Mouse (Mus musculus): ENCODE data around the gene Hsp90ab1. TPM values are rescaled to one million over a fixed set of nuclear protein-coding genes. Genes with fewer than 3 reads are reported as not detected.

Gene Hsp90ab1
- polyA plus RNA-seq, 1 experiment from 2014 or later: 2,187 TPM

GRCm38 (mm10) chr17:45584096-45584896 is 11.2 kb upstream of the Hsp90ab1 start:
- peak; percentile 73 for DNase-seq (ENCODE audit: low spot score)
- Histone ChIP-seq H3K27ac (replicated peaks) (peak overlapping the region; percentile 87), H3K4me1 (peaks cover 40% of the 10 kb centered on the region), H3K9me3 (peaks cover 4% of the 10 kb centered on the region; the same call in 1 of the 2 replicates), H3K36me3 (replicated peaks) (peaks cover 29% of the 10 kb centered on the region), H3K4me3 (peak overlapping the region; percentile 37), H3K27me3 (replicated peaks; ENCODE audit: low read depth, poor library complexity, severe bottlenecking) (no peaks in the 10 kb centered on the region)
- WGBS: 28% methylated on average over 12 of the region's 12 CpGs

- Histone ChIP-seq H3K9me3 (peaks cover 4% of the 10 kb centered on the region; the same call in 1 of the 2 replicates), H3K4me1 (peaks cover 40% of the 10 kb centered on the region), H3K27ac (replicated peaks) (no peak overlapping the region), H3K4me3 (no peak overlapping the region), H3K36me3 (replicated peaks) (peaks cover 15% of the 10 kb centered on the region), H3K27me3 (replicated peaks; ENCODE audit: low read depth, poor library complexity, severe bottlenecking) (no peaks in the 10 kb centered on the region)
- no peak for DNase-seq (ENCODE audit: low spot score)
- 73% methylated on average over 6 of the region's 6 CpGs for WGBS
Measured at GRCm38 (mm10) chr17:45582715-45583355, 9.8 kb upstream of the Hsp90ab1 start.

GRCm38 (mm10) chr17:45582188-45582587 is 9.1 kb upstream of the Hsp90ab1 start:
- H3K4me3 ChIP-seq: no peak overlapping the region
- H3K27me3 ChIP-seq (replicated peaks; ENCODE audit: low read depth, poor library complexity, severe bottlenecking): no peaks in the 10 kb centered on the region
- H3K27ac ChIP-seq (replicated peaks): no peak overlapping the region
- peaks cover 11% of the 10 kb centered on the region for H3K36me3 ChIP-seq (replicated peaks)
- 91% methylated on average over 6 of the region's 6 CpGs for WGBS
- peaks cover 40% of the 10 kb centered on the region for H3K4me1 ChIP-seq
- peaks cover 4% of the 10 kb centered on the region; the same call in 1 of the 2 replicates for H3K9me3 ChIP-seq
- DNase-seq (ENCODE audit: low spot score): no peak

- no peak overlapping the region for H3K4me3 ChIP-seq
- H3K4me1 ChIP-seq: peaks cover 40% of the 10 kb centered on the region
- H3K9me3 ChIP-seq: peaks cover 3% of the 10 kb centered on the region; the same call in 1 of the 2 replicates
- WGBS: 14% methylated on average over 2 of the region's 2 CpGs
- DNase-seq (ENCODE audit: low spot score): peak; percentile 78
- H3K27me3 ChIP-seq (replicated peaks; ENCODE audit: low read depth, poor library complexity, severe bottlenecking): no peaks in the 10 kb centered on the region
- H3K36me3 ChIP-seq (replicated peaks): peaks cover 5% of the 10 kb centered on the region
- H3K27ac ChIP-seq (replicated peaks): no peak overlapping the region; the same call in 1 of the 2 replicates
Measured at GRCm38 (mm10) chr17:45581567-45581983, 8.5 kb upstream of the Hsp90ab1 start.

DNA sequence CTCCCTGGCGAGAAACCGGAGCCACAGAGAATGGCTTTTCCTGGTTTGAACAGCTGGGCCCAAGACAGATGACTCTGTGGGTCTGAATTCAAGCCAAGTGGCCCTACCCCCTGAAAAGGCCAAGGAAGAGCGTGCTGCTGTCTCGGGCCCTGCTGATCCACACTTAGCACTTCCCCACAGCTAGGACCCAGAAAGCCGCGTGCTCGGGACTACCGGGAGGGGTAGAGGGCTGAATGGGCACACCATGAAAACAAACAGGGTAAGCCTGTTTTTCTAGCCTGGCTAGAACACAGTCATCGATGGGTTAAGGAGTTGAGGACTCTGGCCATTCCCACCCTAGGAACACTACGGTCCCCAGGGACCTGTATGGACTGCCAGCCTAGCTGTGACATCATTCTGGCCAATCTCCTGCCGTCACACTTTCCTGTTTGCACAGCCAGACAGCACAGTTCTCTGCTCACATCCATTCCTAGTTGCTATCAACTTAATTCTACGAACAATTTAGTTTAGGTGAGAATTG is 7.9 kb upstream of the Hsp90ab1 start:
- no peak overlapping the region for H3K27ac ChIP-seq (replicated peaks)
- 41% methylated on average over 12 of the region's 12 CpGs for WGBS
- peak; percentile 29 for DNase-seq (ENCODE audit: low spot score)
- H3K27me3 ChIP-seq (replicated peaks; ENCODE audit: low read depth, poor library complexity, severe bottlenecking): no peaks in the 10 kb centered on the region
- H3K4me3 ChIP-seq: no peak overlapping the region
- H3K4me1 ChIP-seq: peaks cover 35% of the 10 kb centered on the region
- H3K9me3 ChIP-seq: no peaks in the 10 kb centered on the region
- H3K36me3 ChIP-seq (replicated peaks): no peaks in the 10 kb centered on the region

- no peaks in the 10 kb centered on the region for H3K36me3 ChIP-seq (replicated peaks)
- H3K4me3 ChIP-seq: no peak overlapping the region
- H3K9me3 ChIP-seq: no peaks in the 10 kb centered on the region
- H3K27ac ChIP-seq (replicated peaks): no peak overlapping the region
- H3K27me3 ChIP-seq (replicated peaks; ENCODE audit: low read depth, poor library complexity, severe bottlenecking): no peaks in the 10 kb centered on the region
- WGBS: 86% methylated on average over 4 of the region's 4 CpGs
- no peak for DNase-seq (ENCODE audit: low spot score)
- peaks cover 30% of the 10 kb centered on the region for H3K4me1 ChIP-seq
Measured at GRCm38 (mm10) chr17:45579554-45579953, 6.5 kb upstream of the Hsp90ab1 start.

GRCm38 (mm10) chr17:45578843-45579242 is 5.8 kb upstream of the Hsp90ab1 start:
- WGBS: 73% methylated on average over 7 of the region's 7 CpGs
- Histone ChIP-seq H3K27me3 (replicated peaks; ENCODE audit: low read depth, poor library complexity, severe bottlenecking) (no peaks in the 10 kb centered on the region), H3K4me1 (peaks cover 29% of the 10 kb centered on the region), H3K36me3 (replicated peaks) (no peaks in the 10 kb centered on the region), H3K4me3 (no peak overlapping the region), H3K27ac (replicated peaks) (no peak overlapping the region), H3K9me3 (no peaks in the 10 kb centered on the region)
- peak; percentile 16 for DNase-seq (ENCODE audit: low spot score)

- 69% methylated on average over 5 of the region's 5 CpGs for WGBS
- H3K4me3 ChIP-seq: 0 out of 2 replicates have a peak overlapping the region, but pooled peaks have one; percentile 14
- H3K27me3 ChIP-seq (replicated peaks; ENCODE audit: low read depth, poor library complexity, severe bottlenecking): no peaks in the 10 kb centered on the region
- no peak overlapping the region; the same call in 1 of the 2 replicates for H3K27ac ChIP-seq (replicated peaks)
- H3K36me3 ChIP-seq (replicated peaks): no peaks in the 10 kb centered on the region
- H3K9me3 ChIP-seq: no peaks in the 10 kb centered on the region
- peaks cover 29% of the 10 kb centered on the region for H3K4me1 ChIP-seq
- DNase-seq (ENCODE audit: low spot score): peak; percentile 9
Measured at GRCm38 (mm10) chr17:45578242-45578641, 5.2 kb upstream of the Hsp90ab1 start.

- no peak for DNase-seq (ENCODE audit: low spot score)
- no peaks in the 10 kb centered on the region for H3K27me3 ChIP-seq (replicated peaks; ENCODE audit: low read depth, poor library complexity, severe bottlenecking)
- peaks cover 34% of the 10 kb centered on the region for H3K4me1 ChIP-seq
- 90% methylated on average over 8 of the region's 8 CpGs for WGBS
- H3K4me3 ChIP-seq: 0 out of 2 replicates have a peak overlapping the region, but pooled peaks have one; percentile 26
- peaks cover 19% of the 10 kb centered on the region for H3K36me3 ChIP-seq (replicated peaks)
- H3K9me3 ChIP-seq: no peaks in the 10 kb centered on the region
- peak overlapping the region; percentile 99 for H3K27ac ChIP-seq (replicated peaks)
Measured at GRCm38 (mm10) chr17:45575123-45575897, 2.2 kb upstream of the Hsp90ab1 start.

DNA sequence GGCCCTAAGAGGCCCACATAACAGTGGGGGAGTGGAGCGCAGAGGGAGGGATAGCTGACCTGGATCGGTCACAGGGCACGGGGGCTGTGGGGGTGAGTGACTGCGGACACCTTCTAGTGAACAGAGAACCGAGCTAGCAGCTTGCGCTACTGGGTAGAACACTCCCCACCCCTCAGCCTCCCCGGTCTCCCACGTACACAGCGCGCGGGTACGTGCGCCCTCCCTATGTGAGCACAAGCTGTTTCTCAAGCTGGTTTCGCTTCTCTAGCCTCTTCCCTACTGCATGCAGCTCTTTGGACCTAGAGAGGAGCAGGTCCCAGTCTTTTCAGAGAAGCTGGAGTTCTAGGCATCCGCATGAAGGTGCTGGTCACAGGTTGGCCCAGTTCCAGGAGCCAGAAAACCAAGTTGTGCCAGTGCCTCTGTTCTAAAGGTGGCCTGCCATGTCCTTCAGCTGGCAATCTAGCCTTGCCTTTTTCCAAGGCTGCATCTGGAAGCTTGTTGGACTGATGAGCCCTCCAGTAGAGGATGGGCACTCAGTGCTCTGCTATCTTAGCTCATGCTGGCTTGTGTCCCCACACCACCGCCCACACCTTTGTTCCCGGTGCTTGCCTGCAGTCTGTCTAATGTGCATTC is 1.2 kb upstream of the Hsp90ab1 start:
- no peaks in the 10 kb centered on the region for H3K27me3 ChIP-seq (replicated peaks; ENCODE audit: low read depth, poor library complexity, severe bottlenecking)
- H3K4me3 ChIP-seq: peak overlapping the region; percentile 100
- H3K9me3 ChIP-seq: no peaks in the 10 kb centered on the region
- H3K27ac ChIP-seq (replicated peaks): peak overlapping the region; percentile 99
- H3K4me1 ChIP-seq: peaks cover 36% of the 10 kb centered on the region
- WGBS: 4% methylated on average over 17 of the region's 17 CpGs
- H3K36me3 ChIP-seq (replicated peaks): peaks cover 30% of the 10 kb centered on the region
- DNase-seq (ENCODE audit: low spot score): peak; percentile 73

DNA sequence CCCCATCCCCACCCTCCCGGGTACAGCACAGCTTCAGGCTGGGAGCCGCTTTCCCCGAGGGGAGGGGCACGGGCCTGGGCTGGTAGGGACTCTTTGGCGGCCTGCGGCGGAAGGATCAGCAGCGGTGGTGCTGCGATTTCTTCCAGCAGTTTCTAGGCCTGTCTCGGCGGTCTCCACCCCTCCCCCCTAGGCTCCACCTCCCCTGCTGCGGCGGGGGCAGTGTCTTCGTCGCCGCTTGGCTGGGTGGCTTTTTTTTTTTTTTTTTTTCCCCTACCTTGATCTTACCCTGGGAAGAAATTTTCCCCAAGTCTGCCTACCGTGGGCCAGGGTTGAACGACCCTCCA is 681 bp upstream of the Hsp90ab1 start:
- H3K4me3 ChIP-seq: peak overlapping the region; percentile 100
- peak overlapping the region; percentile 99 for H3K27ac ChIP-seq (replicated peaks)
- no peaks in the 10 kb centered on the region for H3K9me3 ChIP-seq
- peaks cover 35% of the 10 kb centered on the region for H3K36me3 ChIP-seq (replicated peaks)
- H3K27me3 ChIP-seq (replicated peaks; ENCODE audit: low read depth, poor library complexity, severe bottlenecking): no peaks in the 10 kb centered on the region
- peak; percentile 97 for DNase-seq (ENCODE audit: low spot score)
- H3K4me1 ChIP-seq: peaks cover 40% of the 10 kb centered on the region
- 0% methylated on average over 18 of the region's 18 CpGs for WGBS
